Mouse (Mus musculus): ENCODE measurements around the gene Atp6v1d.

DNA sequence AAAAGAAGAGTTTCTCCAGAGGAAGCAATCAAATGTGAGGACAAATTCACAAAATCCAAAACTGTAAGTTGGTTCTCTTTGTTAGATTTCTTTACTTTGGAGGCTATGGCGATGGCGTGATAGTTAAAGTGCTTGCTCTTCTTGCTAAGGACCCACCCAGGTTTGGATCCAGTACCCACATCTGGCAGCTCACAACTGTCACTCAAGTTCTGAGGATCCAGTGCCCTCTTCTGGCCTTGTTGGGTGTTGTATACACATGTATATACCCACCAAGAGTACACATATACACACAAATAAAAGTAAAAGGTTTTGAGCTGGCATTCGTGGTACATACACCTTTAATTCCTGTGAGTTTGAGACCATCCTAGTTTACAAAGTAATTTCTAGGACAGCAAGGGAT, 13.1 kb upstream of the Atp6v1d start:
- TF ChIP-seq CTCF (IDR thresholded peaks at IDR 0.05; ENCODE audit: insufficient read depth, low read depth, low read length) (no peak), POLR2A (IDR thresholded peaks at IDR 0.05; ENCODE audit: insufficient read depth, low read depth, low read length) (no peak)
